Mouse (Mus musculus): Measurements from ENCODE around the gene Olfr328.

GRCm38 (mm10) chr11:58605228-58605627 is 49.8 kb upstream of the Olfr328 start:
- no peak for TF ChIP-seq CTCF (IDR thresholded peaks at IDR 0.05; ENCODE audit: insufficient read depth, low read depth, low read length)
- TF ChIP-seq POLR2A (IDR thresholded peaks at IDR 0.05; ENCODE audit: insufficient read depth, low read depth, low read length): no peak
